Mouse (Mus musculus): ENCODE data around the gene 1700001O22Rik.

1700001O22Rik gene

GRCm38 (mm10) chr2:30777266-30777665, 26.2 kb downstream of the 1700001O22Rik start:
- no peak for DNase-seq

GRCm38 (mm10) chr2:30775955-30776354, 27.5 kb downstream of the 1700001O22Rik start:
- DNase-seq = no peak

GRCm38 (mm10) chr2:30773313-30774005, 30.0 kb downstream of the 1700001O22Rik start:
- DNase-seq = no peak

- DNase-seq = no peak
Measured at GRCm38 (mm10) chr2:30772581-30773312, 30.7 kb downstream of the 1700001O22Rik start.

GRCm38 (mm10) chr2:30771806-30772460, 31.5 kb downstream of the 1700001O22Rik start:
- no peak for DNase-seq

- no peak for DNase-seq
Measured at GRCm38 (mm10) chr2:30771368-30771805, 32.1 kb downstream of the 1700001O22Rik start.

GRCm38 (mm10) chr2:30769187-30769586, 34.3 kb downstream of the 1700001O22Rik start:
- DNase-seq = no peak

GRCm38 (mm10) chr2:30768529-30768928, 34.9 kb downstream of the 1700001O22Rik start:
- no peak for DNase-seq

GRCm38 (mm10) chr2:30767626-30768240, 35.7 kb downstream of the 1700001O22Rik start:
- DNase-seq = no peak

GRCm38 (mm10) chr2:30766446-30766845, 37.0 kb downstream of the 1700001O22Rik start:
- DNase-seq = no peak

GRCm38 (mm10) chr2:30760706-30761105, 42.8 kb downstream of the 1700001O22Rik start:
- DNase-seq = no peak

- no peak for DNase-seq
Measured at GRCm38 (mm10) chr2:30759858-30760547, 43.5 kb downstream of the 1700001O22Rik start.

- no peak for DNase-seq
Measured at GRCm38 (mm10) chr2:30759442-30759841, 44.0 kb downstream of the 1700001O22Rik start.

GRCm38 (mm10) chr2:30759088-30759374, 44.4 kb downstream of the 1700001O22Rik start:
- no peak for DNase-seq

GRCm38 (mm10) chr2:30758341-30759087, 44.9 kb downstream of the 1700001O22Rik start:
- DNase-seq = peak; percentile 7

- DNase-seq = no peak
Measured at GRCm38 (mm10) chr2:30756962-30757715, 46.3 kb downstream of the 1700001O22Rik start.

GRCm38 (mm10) chr2:30755985-30756765, 47.3 kb downstream of the 1700001O22Rik start:
- no peak for DNase-seq

GRCm38 (mm10) chr2:30754831-30755230, 48.6 kb downstream of the 1700001O22Rik start:
- no peak for DNase-seq

- no peak for DNase-seq
Measured at GRCm38 (mm10) chr2:30753219-30753618, 50.2 kb downstream of the 1700001O22Rik start.

GRCm38 (mm10) chr2:30752471-30752870, 51.0 kb downstream of the 1700001O22Rik start:
- no peak for DNase-seq
